Mouse (Mus musculus) embryo, embryonic 9.5 days (tissue): ENCODE results near the gene Dnajb7.
A peak's percentile ranks its signal among the peaks of the same experiment; 100 is the strongest.

Experiments used
- DNase-seq: peaks from one replicate; pipeline ENCODE4 v3.0.0-alpha.2; 2017; ENCODE audit errors: extremely low spot score

Dnajb7 gene

DNA sequence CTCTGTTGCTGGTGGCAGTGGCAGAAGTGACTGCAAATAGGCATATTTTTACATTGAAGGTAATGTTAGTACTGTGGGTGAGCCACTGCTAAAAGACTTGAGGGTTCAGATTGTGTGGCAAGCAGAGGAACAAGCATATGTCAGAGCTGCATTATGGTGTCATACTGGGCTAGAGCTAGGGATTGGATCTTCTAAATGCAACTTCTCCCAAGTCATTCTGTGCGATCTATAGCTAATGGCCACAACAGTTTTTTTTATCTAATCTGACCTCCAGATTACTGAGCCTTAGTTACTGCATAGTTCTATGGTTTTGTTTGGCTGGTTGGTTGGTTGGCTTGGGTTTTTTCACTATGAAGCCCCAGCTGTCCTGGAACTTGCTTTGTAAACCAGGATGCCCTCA, at the start of gene Dnajb7:
Gene Dnajb7, minus strand, starts transcription at position 101 of the 400 bp plus-strand sequence.
- DNase-seq, result no peak

DNA sequence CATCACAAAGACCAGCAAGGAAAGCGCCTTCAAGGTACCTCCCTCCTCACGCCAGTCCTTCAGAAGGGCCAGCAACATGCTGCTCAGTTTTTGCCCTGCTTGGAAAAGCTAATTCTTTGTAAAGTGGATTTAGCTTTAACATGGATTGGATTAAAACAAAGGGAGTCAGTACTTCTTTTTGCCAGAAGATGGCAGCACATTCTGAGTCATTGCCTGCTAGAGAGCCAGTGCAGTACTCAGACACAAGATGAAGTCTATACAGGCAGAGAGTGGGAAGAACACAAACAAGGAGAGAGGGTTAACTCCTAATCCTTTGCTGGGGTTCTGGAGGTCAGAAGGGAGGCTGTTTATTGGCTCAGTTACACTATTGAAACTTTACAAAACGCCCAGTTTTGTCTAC, 40.4 kb upstream of the Dnajb7 start:
- peak; percentile 73 for DNase-seq

DNA sequence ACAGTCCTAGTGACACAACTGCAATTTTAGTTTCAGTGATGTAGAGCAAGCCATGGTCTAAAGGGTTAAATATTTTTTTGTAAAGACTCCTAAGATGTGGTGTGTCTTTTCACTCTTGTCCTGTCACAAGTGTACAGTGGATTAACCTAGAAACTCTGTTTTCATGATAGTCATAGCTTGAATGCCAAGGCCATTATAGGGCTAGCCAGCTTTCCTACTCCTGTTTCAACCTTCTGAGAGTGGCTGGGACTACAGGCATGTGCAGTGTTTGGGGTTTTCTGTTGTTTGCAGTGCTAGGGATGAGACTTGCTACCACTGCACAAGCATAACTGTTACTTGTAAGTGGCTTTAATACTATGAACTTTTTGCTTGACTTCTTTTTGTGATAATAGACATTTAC, 31.1 kb upstream of the Dnajb7 start:
- DNase-seq, result no peak

GRCm38 (mm10) chr15:81438345-81438744, 30.2 kb upstream of the Dnajb7 start:
- no peak for DNase-seq

GRCm38 (mm10) chr15:81431195-81431594, 23.1 kb upstream of the Dnajb7 start:
- no peak for DNase-seq

GRCm38 (mm10) chr15:81427947-81428346, 19.8 kb upstream of the Dnajb7 start:
- DNase-seq, result no peak

- no peak for DNase-seq
These were observed 17.2 kb upstream of the Dnajb7 start for GRCm38 (mm10) chr15:81425311-81425710.

GRCm38 (mm10) chr15:81422156-81422681, 14.1 kb upstream of the Dnajb7 start:
- DNase-seq, result no peak

GRCm38 (mm10) chr15:81421454-81421853, 13.4 kb upstream of the Dnajb7 start:
- no peak for DNase-seq

DNA sequence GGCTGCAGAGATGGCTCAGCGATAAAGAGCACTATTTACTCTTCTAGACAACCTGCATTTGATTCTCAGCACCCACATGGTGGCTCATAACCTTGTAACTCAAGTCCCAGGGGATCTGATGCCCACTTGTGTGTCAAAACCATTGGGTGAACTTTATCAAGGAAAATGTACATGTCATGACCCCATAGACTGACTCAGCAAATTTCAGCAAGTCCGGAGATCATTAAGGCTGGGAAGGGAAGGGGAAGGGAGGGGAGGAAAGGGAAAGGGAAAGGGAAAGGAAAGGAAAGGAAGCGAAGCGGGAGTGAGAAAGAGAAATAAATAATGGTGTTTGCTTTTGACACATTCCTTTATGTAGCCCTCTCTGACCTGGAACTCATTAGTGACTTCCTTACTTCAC, 10.0 kb upstream of the Dnajb7 start:
- DNase-seq, result no peak

DNA sequence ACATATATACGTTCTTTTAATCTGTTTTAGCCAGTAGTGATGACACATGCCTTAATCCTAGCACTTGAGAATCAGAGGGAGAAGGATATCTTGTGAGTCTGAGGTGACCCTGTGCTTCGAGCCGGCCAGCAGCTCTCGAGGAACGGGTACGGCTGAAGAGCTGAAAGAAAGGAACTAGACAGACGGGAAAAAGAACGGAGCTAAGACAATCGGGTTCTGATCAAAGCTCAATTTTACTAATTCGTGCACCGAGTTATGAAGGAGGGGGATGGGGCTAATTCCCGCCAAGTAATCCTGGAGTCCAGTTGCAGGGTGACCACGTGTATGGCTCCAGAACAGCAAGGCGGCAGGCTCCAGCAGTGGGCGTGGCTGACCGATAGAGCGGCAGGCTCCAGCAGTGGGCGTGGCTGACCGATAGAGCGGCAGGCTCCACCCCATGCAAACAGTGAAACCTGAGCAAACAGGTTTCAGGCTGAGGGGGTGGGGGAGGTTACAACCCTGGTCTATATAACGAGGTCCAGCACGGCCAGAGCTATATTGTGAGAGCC, 8.7 kb upstream of the Dnajb7 start:
- DNase-seq, result peak; percentile 78

DNA sequence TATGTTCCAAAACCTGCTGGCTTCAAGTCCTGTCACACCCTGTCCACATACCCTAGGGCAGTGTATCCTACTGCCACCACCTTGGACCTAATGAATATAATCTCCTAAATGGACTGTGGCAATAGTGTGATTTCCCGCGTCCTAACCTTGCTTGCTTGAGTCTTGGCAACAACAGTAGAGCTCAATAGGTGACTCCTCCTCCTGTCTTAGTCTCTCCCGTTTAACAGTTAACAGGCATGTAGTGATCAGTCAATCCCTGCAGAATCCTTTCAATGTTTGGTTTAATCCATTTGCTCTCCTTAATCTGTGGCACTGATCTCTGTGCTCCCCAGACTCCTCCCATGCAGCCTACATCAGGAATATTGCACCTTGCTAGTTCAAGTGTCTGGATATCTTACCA, 3.1 kb downstream of the Dnajb7 start:
- DNase-seq, result no peak

- peak; percentile 96 for DNase-seq
These were observed 8.3 kb downstream of the Dnajb7 start, which contains the start of the genes St13 and Xpnpep3 for GRCm38 (mm10) chr15:81399638-81400315. Gene St13 (minus strand): TSS chr15:81400077. Gene Xpnpep3 (plus strand): TSS chr15:81400138.

GRCm38 (mm10) chr15:81399297-81399637, 8.8 kb downstream of the Dnajb7 start:
- no peak for DNase-seq

- no peak for DNase-seq
These were observed 9.9 kb downstream of the Dnajb7 start for GRCm38 (mm10) chr15:81398189-81398588.

DNA sequence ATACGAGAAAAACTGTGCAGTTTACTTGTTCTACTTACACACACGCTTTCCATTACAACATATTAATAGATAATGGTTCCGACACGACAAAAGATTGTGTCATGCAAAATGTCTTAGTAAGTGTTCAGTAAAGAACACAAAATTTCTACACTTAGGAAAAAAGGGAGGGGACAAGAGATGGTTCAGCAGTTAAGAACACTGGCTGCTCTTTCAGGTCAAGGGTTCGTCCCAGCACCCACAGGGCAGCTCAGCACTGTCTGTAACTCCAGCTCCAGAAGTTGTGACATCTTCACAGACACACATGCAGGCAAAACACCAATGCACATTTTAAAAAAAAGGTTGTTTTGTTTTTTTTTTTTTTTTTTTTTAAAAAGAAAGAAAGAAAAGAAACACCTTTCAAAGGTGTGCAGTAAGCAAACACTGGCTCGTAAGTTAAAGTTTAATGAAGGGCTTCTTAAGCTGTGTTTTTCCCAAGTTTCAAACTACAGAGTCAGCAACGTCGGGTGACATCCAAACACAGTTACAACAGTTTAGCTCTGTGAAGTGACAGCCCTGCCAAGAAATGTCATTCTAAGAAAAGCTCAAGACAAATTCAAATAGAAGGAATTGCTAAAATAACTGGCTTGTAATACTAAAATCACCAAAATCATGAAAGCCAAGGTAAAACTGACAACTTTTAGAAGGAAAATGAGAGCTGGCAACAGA, 13.7 kb downstream of the Dnajb7 start:
- no peak for DNase-seq

- no peak for DNase-seq
These were observed 15.1 kb downstream of the Dnajb7 start for GRCm38 (mm10) chr15:81392997-81393396.

DNA sequence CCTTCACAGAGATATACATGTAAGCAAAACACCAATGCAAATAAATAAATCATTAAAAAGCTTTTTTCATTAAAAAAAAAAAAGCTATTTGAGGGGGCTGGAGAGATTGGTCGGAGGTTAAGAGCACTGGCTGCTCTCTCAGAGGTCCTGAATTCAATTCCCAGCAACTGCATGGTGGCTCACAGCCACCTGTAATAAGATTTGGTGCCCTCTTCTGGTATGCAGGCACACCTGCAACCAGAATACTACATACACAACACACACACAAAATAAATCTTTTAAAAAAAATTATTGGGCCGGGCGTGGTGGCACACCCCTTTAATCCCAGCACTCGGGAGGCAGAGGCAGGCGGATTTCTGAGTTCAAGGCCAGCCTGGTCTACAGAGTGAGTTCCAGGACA, 21.8 kb downstream of the Dnajb7 start:
- no peak for DNase-seq

GRCm38 (mm10) chr15:81378845-81379244, 29.3 kb downstream of the Dnajb7 start:
- DNase-seq, result no peak

DNA sequence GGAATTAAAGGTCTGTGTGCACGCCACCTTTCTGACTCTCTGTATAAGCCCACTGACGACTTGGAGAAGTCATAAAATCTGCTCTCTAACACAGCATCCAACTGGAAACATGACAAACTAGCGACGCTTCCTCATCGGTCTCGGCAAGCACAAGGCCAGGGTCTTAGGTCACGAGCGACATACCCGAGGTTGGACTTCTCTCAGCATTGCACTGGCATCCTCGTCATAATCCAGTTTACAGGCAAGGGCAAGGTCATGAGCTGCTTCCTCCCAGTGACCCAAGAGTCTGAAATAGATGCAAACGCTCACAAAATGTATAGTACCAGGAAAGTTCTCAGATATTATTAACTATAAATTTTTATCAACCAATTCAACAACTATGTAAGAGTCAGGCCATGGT, 33.5 kb downstream of the Dnajb7 start:
- no peak for DNase-seq

- DNase-seq, result no peak
These were observed 37.7 kb downstream of the Dnajb7 start for GRCm38 (mm10) chr15:81370356-81370755.

DNA sequence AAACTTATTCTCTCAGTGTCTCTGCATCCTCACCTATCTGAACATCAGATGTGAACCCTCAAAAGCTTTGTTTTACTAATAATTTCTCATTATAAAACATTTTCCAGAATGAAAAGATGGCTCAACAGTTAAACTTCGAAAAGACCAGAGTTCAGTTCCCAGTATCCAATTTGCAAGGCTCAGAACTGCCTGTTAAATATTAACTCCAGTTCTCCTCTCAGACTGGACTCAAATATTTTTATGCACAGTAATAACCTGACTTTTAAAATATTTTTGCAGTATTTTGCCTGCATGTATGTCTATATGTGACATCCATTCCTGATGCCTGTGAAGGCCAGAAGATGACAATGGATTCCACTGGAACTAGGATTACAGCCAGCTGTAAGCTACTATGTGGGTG, 39.5 kb downstream of the Dnajb7 start:
- no peak for DNase-seq

GRCm38 (mm10) chr15:81366241-81366640, 41.9 kb downstream of the Dnajb7 start:
- no peak for DNase-seq
